Mouse (Mus musculus) hindbrain, embryonic 11.5 days (tissue): ENCODE results near the gene Fitm2. TPM values are rescaled to one million over a fixed set of nuclear protein-coding genes. Genes with fewer than 3 reads are reported as not detected.
A peak's percentile ranks its signal among the peaks of the same experiment; 100 is the strongest.

Experiments used
- ATAC-seq: fragments of 200-750 bp; cut with Nextera tagmentation; 2 replicates; pipeline ENCODE4 v1.8.0; 2017; ENCODE audit warnings: mild to moderate bottlenecking, moderate TSS enrichment, moderate library complexity; ENCODE audit not compliant: low FRiP score
- DNase-seq: peaks from one replicate; pipeline ENCODE4 v3.0.0-alpha.2; 2015; ENCODE audit warnings: low spot score
- H3K27ac ChIP-seq: fragments of 300-500 bp; sonication (generic); 2 replicates; pipeline ENCODE4 v1.5.1; 2014; ENCODE audit warnings: mild to moderate bottlenecking, low read depth, low read length
- H3K27me3 ChIP-seq: fragments of 300-500 bp; sonication (generic); 2 replicates; pipeline ENCODE4 v1.6.1; 2014; ENCODE audit warnings: mild to moderate bottlenecking, low read length, moderate library complexity, mixed read lengths; ENCODE audit not compliant: control insufficient read depth, insufficient read depth
- H3K36me3 ChIP-seq: fragments of 300-500 bp; sonication (generic); 2 replicates; pipeline ENCODE4 v1.6.1; 2014; ENCODE audit warnings: mild to moderate bottlenecking, low read length, moderate library complexity, mixed read lengths; ENCODE audit not compliant: control insufficient read depth, insufficient read depth
- H3K4me1 ChIP-seq: fragments of 300-500 bp; sonication (generic); replicated peaks from 2 replicates; pipeline ENCODE4 v1.6.1; 2014; ENCODE audit warnings: low read length, mixed read lengths; ENCODE audit not compliant: control insufficient read depth, insufficient read depth
- H3K4me2 ChIP-seq: fragments of 300-500 bp; sonication (generic); replicated peaks from 2 replicates; pipeline ENCODE4 v1.6.1; 2014; ENCODE audit warnings: mild to moderate bottlenecking, low read depth, low read length
- H3K4me3 ChIP-seq: fragments of 300-500 bp; sonication (generic); 2 replicates; pipeline ENCODE4 v1.5.1; 2014; ENCODE audit warnings: low read depth, low read length
- H3K9ac ChIP-seq: fragments of 300-500 bp; sonication (generic); 2 replicates; pipeline ENCODE4 v1.6.1; 2014; ENCODE audit warnings: low read depth, low read length
- H3K9me3 ChIP-seq: fragments of 300-500 bp; sonication (generic); 2 replicates; pipeline ENCODE4 v1.6.1; 2016; ENCODE audit warnings: low read length; ENCODE audit not compliant: control insufficient read depth
- WGBS: fragments of 180-500 bp; shearing (Covaris S2); extraction: QIAGEN DNeasy Blood & Tissue Kit; methylation state at CpG from one replicate; pipeline ENCODE4 v1.1.7; 2014; 5-methylcytosine and 5-hydroxymethylcytosine counted together
- polyA plus RNA-seq: library from polyadenylated mRNA; unstranded; fragments of >200 nt; fragmentation: Nextera tagmentation; extraction: Ambion mirVana; gene quantifications from 2 replicates; pipeline ENCODE4 v1.2.1, GENCODE M21; 2014

The Fitm2 gene
- polyA plus RNA-seq, 1 experiment from 2014 or later: 8.0 TPM

- Histone ChIP-seq H3K27me3 (no peaks in the 10 kb centered on the region), H3K4me2 (no peak overlapping the region), H3K9me3 (no peaks in the 10 kb centered on the region), H3K9ac (no peak overlapping the region), H3K4me3 (no peak overlapping the region), H3K36me3 (no peaks in the 10 kb centered on the region), H3K27ac (no peak overlapping the region), H3K4me1 (no peaks in the 10 kb centered on the region)
- WGBS: 91% methylated on average over 17 of the region's 17 CpGs
- no peak for ATAC-seq
- no peak for DNase-seq
These were observed 18.2 kb upstream of the Fitm2 start for GRCm38 (mm10) chr2:163490656-163491055.

- Histone ChIP-seq H3K27ac (no peak overlapping the region), H3K4me2 (no peak overlapping the region), H3K9ac (no peak overlapping the region), H3K27me3 (no peaks in the 10 kb centered on the region), H3K36me3 (no peaks in the 10 kb centered on the region), H3K4me1 (no peaks in the 10 kb centered on the region), H3K9me3 (no peaks in the 10 kb centered on the region), H3K4me3 (no peak overlapping the region)
- WGBS: 57% methylated on average over 5 of the region's 5 CpGs
- ATAC-seq: no peak
- DNase-seq: no peak
These were observed 17.4 kb upstream of the Fitm2 start for GRCm38 (mm10) chr2:163489725-163490291.

GRCm38 (mm10) chr2:163487360-163487759, 14.9 kb upstream of the Fitm2 start:
- no peak for ATAC-seq
- Histone ChIP-seq H3K27me3 (peaks cover 2% of the 10 kb centered on the region), H3K4me1 (no peaks in the 10 kb centered on the region), H3K4me3 (no peak overlapping the region), H3K4me2 (no peak overlapping the region), H3K9me3 (no peaks in the 10 kb centered on the region), H3K9ac (no peak overlapping the region), H3K36me3 (no peaks in the 10 kb centered on the region), H3K27ac (no peak overlapping the region)
- DNase-seq: no peak
- WGBS: 87% methylated on average over 3 of the region's 3 CpGs

GRCm38 (mm10) chr2:163481539-163482029, 9.2 kb upstream of the Fitm2 start:
- 0 out of 2 replicates have a peak, but pooled peaks cover 3% of the 10 kb centered on the region for H3K4me1 ChIP-seq
- no peaks in the 10 kb centered on the region for H3K36me3 ChIP-seq
- peak overlapping the region; percentile 23 for H3K4me3 ChIP-seq
- DNase-seq (peak; percentile 57), ATAC-seq (no peak)
- under 1% methylated on average over 20 of the region's 21 CpGs for WGBS
- peak overlapping the region; percentile 15; the same call in 1 of the 2 replicates for H3K9ac ChIP-seq
- peak overlapping the region; percentile 38 for H3K4me2 ChIP-seq
- H3K27ac ChIP-seq: no peak overlapping the region
- H3K9me3 ChIP-seq: no peaks in the 10 kb centered on the region
- H3K27me3 ChIP-seq: peaks cover 10% of the 10 kb centered on the region

- Histone ChIP-seq H3K27me3 (peaks cover 10% of the 10 kb centered on the region), H3K4me3 (no peak overlapping the region), H3K9ac (no peak overlapping the region), H3K4me1 (0 out of 2 replicates have a peak, but pooled peaks cover 3% of the 10 kb centered on the region), H3K4me2 (no peak overlapping the region), H3K36me3 (no peaks in the 10 kb centered on the region), H3K9me3 (no peaks in the 10 kb centered on the region), H3K27ac (no peak overlapping the region)
- 50% methylated on average over 18 of the region's 18 CpGs for WGBS
- ATAC-seq: no peak
- DNase-seq: peak; percentile 37
These were observed 7.9 kb upstream of the Fitm2 start for GRCm38 (mm10) chr2:163480191-163480825.

- H3K9ac ChIP-seq: peak overlapping the region; percentile 85
- no peak for DNase-seq
- 5% methylated on average over 36 of the region's 36 CpGs for WGBS
These were observed 541 bp downstream of the Fitm2 start for GRCm38 (mm10) chr2:163471710-163472465.

GRCm38 (mm10) chr2:163471136-163471535, 1.3 kb downstream of the Fitm2 start:
- Histone ChIP-seq H3K36me3 (no peaks in the 10 kb centered on the region), H3K27me3 (no peaks in the 10 kb centered on the region), H3K9me3 (no peaks in the 10 kb centered on the region), H3K27ac (no peak overlapping the region), H3K9ac (no peak overlapping the region), H3K4me1 (peaks cover 5% of the 10 kb centered on the region; the same call in 1 of the 2 replicates), H3K4me3 (peak overlapping the region; percentile 86; the same call in 1 of the 2 replicates), H3K4me2 (peak overlapping the region; percentile 89; the same call in 1 of the 2 replicates)
- DNase-seq (no peak), ATAC-seq (no peak)
- WGBS: 58% methylated on average over 3 of the region's 3 CpGs

More at GRCm38 (mm10) chr2:163471710-163472465, 541 bp downstream of the Fitm2 start:
- Histone ChIP-seq H3K27ac (no peak overlapping the region), H3K27me3 (no peaks in the 10 kb centered on the region), H3K9me3 (no peaks in the 10 kb centered on the region), H3K4me2 (peak overlapping the region; percentile 89), H3K4me1 (peaks cover 5% of the 10 kb centered on the region; the same call in 1 of the 2 replicates), H3K4me3 (peak overlapping the region; percentile 86), H3K36me3 (no peaks in the 10 kb centered on the region)
- ATAC-seq: peak; percentile 78

- no peak overlapping the region for H3K27ac ChIP-seq
- DNase-seq (no peak), ATAC-seq (no peak)
- no peak overlapping the region for H3K4me3 ChIP-seq
- H3K36me3 ChIP-seq: no peaks in the 10 kb centered on the region
- peaks cover 5% of the 10 kb centered on the region; the same call in 1 of the 2 replicates for H3K4me1 ChIP-seq
- H3K27me3 ChIP-seq: no peaks in the 10 kb centered on the region
- 97% methylated on average over 15 of the region's 15 CpGs for WGBS
- H3K9ac ChIP-seq: no peak overlapping the region
- H3K4me2 ChIP-seq: no peak overlapping the region
- no peaks in the 10 kb centered on the region for H3K9me3 ChIP-seq
These were observed 2.7 kb downstream of the Fitm2 start for GRCm38 (mm10) chr2:163469711-163470110.
